Mouse (Mus musculus) spleen, adult 2 months (tissue): Measurements from ENCODE around the gene Tubg2.
A peak's percentile ranks its signal among the peaks of the same experiment; 100 is the strongest.

Experiments
- CTCF ChIP-seq: fragments of 200-500 bp; IDR thresholded peaks from 2 replicates; pipeline ENCODE4 v1.5.1; 2011; ENCODE audit warnings: mild to moderate bottlenecking, inconsistent platforms; ENCODE audit not compliant: insufficient read depth, insufficient read length, insufficient replicate concordance; ENCODE audit errors: extremely low read depth
- POLR2A ChIP-seq: fragments of 200-500 bp; IDR thresholded peaks from 2 replicates; pipeline ENCODE4 v1.6.1; 2011; ENCODE audit warnings: low read depth, low read length, inconsistent platforms

GRCm38 (mm10) chr11:101174851-101175628 is 19.3 kb downstream of the Tubg2 start, which contains the start of gene Ccr10:
- TF ChIP-seq POLR2A (no peak), CTCF (peak; percentile 15; the same call in 1 of the 2 replicates)
